Mouse (Mus musculus) thymus, postnatal 4 days (tissue): ENCODE measurements around the gene Sds.

Source experiments
- DNase-seq: peaks from one replicate; pipeline ENCODE4 v3.0.0; 2021

Sds gene

DNA sequence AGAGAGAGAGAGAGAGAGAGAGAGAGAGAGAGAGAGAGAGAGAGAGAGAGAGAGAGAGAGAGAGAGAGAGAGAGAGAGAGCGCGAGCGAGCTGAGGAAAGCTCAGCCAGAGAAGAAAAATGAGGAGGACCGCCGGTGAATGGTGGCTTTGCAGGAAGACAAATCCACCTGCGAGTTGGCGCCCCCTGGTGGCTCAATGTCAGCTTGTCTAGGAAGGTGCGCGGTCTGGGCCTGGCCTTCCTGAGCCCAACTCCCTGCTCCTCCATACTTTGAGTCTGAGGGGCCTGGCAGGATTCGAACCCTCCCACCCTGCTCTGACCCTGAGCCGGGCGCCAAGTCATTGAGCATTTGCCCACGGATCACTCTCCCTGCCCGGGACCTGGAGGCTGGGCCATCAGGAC lies 35.6 kb upstream of the Sds start:
- DNase-seq = peak; percentile 95

DNA sequence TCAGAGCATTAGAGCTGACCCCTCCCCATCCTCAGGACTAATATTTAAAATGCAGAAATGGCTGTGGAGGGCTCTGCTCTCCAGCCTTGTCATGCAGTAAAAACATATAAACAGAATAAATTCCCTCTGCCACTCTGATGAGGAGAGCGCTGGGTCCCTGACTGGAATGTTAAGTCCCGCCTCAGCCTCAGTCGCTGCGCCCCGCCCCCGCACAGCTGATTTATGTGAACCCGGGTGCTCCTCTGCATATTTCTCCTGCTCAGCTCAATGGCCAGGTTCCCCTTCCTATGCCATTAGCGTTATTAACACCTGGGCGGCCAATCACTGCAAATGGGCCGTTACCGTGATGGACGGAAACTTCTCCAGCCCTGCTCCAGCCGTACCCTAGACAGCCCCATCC lies 29.0 kb upstream of the Sds start:
- no peak for DNase-seq

DNA sequence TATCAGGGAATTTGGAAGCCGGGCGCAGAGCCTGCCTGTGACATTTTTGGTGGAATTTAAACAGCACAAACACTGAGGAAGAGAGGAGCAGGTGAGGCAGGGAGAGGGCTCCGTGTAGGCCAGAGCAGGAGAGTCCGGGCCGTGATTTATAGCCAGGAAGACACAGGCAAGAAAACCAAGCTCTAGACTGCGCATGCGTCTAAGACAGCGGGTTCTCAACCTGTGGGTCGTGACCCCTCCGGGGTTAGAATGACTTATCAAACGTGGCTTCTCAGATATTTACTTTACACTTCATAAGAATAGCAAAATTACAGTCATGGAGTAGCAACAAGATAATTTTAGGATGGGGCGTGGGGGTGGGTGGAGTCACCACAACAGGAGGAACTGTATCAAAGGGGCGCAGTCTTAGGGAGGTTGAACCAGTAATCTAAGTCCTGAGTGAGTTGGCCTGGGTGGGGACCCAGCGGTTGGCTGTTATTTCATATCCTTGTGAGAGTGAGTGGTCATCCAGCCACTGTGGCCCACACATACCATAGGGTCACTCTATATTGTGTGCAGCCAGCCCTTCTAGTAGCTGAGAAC lies 21.5 kb upstream of the Sds start:
- no peak for DNase-seq

DNA sequence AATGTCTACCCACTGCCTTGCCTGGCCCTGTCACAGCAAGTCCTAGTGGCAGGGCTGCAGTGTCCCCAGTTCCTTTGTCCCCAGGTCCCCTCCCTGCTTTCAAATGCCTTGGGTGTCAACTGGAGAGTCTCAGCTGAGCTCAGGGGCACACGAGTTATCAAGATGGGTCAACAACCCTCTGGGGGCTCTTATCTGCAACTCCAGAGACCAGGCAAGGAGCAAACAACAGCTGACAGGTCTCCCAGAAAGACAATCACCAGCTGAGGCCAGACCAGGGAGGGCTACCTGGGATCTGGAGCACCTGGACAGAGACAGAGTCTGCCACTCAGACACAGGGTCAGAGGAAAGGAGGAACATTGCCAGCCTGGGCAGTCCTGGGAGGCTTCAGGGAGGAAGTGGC lies 20.1 kb upstream of the Sds start:
- DNase-seq = no peak

DNA sequence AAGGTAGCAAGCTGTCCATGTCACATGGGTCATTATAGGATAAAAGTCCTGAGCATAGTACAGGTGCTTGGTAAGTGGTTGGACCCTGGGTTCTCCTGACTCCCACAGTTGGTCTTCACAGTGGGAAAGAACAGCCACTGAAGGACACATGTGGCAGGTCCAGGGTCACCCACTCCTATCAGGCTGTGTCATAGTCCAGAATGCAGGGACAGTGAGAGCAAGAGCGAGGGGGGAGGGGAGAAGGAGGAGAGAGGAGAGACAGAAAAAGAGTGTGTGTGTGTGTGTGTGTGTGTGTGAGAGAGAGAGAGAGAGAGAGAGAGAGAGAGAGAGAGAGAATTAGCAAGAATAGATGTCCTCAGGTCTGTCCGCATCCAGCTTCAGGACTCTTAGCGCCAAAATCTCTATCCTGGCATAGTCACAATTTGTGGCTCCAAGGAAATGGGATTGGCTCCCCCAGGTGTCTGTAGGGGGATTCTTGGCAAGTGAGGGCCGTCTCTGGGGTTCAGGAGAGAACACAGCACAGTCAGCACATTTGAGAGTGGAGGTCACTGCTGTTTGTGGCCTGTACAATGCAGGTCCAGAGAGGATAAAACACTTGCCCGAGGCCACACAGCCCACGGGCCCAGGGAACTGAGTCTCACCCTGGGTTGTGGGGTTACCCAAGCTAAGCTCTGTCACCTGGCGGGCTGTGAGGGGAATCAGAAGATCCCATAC lies 19.3 kb upstream of the Sds start:
- DNase-seq = no peak

DNA sequence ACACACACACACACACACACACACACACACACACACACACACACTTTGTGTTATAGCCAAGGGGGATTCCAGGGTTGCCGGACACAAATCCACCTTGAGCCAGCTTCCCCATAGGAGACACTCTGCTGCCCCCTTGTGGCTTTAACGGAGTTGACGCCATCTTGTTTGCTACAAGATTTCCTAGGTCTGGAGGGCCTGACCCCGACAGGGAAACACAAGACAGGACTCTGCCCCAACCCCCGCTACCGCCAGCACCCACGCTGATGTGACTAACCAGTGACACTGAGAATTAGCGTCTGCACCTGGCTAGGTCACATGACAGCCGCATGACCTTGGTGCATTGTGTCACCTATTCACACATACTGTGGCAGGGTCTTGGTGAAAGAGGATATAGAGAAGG lies 18.7 kb upstream of the Sds start:
- peak; percentile 78 for DNase-seq

DNA sequence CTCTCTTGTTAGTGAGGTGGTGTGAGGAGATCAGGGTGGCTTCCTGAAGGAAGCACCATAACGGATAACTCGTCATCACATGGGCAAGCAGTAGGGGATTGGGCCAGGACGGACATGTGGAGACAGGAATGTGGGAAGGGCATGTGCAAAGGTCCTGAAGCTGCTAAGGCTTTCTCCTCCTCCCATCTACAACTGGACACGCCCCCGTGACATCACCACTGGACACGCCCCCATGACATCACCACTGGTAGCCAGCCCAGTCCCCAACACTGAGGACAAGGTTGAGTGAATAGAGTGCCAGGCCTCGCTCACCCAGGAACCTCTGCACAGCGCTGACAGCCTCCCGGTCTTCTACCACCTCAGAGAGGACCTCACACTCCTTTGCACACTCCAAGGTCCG lies 17.2 kb upstream of the Sds start:
- DNase-seq = peak; percentile 30

DNA sequence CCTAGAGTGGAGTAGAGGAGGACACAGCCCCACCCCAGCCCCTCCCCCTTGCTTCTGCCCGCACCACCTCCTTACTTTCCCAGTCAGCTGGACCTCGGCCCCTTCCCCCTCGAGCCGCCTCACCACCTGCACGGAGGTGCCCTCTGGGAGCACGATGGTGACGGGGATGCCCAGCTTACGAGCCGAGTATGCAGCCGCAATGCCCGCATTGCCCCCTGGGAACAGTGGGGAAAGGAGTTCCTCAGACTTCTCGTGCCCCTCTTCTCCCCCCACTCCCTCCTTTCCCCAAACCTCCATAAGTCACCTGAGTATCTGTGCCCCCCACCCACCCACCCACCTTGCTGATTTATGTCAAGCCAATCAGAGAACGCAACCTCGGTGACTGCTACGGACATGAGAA lies 14.4 kb upstream of the Sds start:
- no peak for DNase-seq

DNA sequence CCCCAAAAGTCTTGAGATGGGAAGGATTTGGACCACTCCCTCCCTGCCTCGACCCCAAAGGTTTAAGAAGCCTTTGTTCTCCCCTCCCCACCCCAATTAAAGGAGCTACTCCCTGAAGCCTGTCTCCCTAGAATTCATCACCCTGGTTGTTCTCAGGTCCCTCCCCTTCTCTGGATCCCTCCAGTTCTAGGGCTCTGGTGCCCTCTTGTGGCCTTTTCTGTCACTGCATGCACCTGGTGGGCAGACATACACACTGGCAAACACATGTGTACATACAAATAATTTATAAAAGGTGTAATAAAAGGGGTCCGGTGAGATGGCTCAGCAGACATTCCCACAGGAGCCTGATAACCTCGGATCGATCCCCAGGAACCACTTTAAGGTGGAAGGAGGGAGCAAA lies 12.0 kb upstream of the Sds start:
- peak; percentile 56 for DNase-seq

DNA sequence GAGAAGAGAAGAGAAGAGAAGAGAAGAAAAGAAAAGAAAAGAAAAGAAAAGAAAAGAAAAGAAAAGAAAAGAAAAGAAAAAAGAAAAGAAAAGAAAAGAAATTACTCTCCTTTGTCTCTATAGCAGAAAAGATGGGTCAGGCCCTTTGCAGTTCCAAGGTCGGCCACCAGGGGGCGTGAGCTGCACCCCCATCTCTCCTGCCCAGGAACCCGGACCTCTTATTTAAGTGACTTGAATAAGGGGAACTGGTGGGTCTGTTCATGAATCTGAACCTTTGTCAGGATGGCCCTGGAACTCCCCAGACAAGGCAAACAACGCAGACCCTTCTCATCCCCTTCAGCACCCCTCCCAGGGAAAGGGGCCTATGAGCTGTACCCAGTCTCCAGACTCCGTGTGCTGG lies 11.3 kb upstream of the Sds start:
- peak; percentile 80 for DNase-seq

DNA sequence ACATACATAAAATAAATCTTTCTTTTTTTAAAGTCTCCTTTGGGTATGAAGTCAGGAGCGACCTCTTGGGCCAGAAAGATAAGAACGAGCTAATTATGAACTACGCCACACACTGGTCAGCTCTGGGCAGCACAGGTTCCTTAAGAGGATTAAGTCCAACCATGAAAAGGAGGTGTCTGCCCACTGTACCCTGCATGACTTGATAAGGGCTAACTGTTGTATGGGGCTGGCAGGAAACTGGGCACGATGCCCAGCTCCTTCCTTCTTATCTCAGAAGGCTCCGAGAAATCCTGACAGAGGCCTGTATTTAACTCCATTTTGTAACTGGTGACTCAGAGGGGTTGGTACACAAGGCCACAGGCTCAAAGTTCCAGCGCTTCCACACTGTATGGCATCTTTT lies 10.5 kb upstream of the Sds start:
- DNase-seq = no peak

DNA sequence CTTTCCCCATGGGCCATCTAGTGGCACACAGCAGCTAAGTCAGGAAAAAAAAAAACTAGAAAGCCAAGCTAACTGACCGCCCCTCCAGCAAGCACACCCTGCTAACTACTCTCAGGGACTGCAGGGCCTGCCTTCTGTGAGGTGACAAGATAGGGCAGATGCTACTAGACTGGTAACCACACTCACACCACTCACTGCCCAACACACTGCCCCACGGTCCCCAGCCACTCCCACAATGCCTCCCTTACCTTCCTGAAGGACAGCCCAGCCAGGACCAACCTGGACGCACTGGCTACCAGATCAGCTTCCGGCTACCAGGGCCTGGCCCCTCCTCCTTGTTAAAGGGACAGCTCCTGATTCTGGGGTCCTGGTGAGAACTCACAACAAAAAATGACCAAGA lies 9.3 kb upstream of the Sds start:
- DNase-seq = no peak

DNA sequence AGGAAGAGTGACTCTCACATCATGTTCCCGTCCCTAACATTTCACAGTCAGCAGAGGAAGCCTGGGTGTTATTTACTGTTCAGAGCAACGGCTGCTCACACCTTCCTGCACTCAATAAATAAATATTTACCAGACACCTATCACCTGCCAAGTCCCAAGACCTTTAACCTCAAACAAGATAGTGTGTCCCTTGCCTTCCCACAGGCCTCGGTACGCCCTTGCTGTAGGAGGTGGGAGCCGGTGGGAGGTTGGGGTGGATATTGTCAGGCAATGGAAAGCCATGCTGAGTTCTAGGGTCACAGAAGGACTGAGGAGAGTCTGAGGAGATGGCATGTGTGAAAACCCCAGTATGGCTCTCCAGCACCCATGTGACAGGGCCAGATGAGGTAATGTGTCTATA lies 8.0 kb upstream of the Sds start:
- DNase-seq = no peak

DNA sequence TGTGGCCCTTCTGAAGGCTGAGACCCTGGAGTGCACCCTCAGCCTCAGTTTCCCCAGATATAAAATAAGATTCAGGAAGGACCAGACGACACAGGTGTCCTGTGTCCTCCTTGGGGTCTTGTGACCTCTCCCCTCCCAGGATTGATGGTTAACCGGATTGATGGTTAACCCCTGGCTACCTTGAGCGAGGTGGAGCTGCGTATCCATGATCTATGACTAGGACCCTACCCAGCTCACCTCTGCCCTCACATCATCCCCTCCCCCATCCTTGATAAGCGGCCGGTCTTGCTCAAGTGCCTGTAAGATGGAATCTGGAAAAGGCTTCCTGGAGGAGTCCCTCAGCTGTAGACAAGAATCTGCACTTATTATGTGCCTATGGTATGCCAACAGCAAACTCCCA lies 7.5 kb upstream of the Sds start:
- DNase-seq = no peak

DNA sequence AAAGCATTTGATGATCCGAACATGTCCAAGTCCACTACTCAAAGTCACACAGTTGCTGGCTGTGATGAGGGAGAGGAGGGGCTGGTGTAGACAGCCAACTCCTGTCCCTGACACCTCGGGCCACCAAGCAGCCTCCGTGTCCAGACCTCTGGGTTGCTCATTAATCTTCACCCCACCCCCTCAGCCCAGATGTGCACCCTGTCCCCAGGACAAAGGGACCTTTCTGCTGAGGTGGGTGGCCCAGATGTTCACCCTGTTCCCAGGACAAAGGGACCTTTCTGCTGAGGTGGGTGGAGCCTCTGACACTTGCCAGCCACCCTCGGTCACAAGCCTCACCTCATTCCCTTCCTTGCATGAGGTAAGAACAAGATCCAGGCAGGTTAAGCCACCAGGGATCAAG lies 4.8 kb upstream of the Sds start:
- DNase-seq = no peak

DNA sequence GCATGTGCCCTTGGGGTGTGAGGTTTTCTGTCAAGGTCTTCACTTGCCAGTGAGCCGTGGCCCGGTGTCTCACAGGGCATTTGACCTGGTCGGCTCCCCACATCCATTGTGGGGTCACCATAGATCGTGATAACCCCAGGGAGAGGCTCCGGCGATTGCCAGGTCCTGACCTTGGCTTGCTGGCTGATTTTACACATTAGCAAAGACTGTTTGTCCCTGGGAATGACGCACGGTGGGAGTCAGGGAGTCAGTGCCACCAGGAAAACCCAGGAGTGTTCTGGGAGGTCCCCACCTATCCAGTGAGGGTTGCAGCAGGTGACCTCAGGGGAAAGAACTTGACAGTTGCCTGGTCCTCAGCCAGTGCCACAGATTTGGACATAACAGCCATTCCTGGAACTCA lies 3.6 kb upstream of the Sds start, which contains the start of gene Sdsl:
Gene Sdsl (minus strand): TSS at position 41 of the 400 bp plus-strand sequence.
- no peak for DNase-seq

DNA sequence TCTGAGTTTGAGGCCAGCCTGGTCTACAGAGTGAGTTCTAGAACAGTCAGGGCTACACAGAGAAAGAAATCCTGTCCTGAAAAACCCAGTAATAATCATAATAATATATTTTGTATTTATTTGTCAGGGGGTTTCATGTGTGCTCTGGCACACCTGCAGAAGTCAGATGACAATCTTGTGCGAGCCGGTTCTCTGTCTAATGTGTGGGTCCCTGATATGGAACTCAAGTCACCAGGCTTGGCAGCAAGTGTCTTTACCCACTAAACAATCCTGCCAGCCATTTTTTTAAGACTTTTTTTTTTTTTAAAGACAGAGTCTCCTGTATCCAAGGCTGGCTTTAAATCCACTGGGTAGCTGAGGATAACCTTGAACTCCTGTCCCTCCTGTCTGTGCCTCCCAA lies 3.0 kb upstream of the Sds start:
- no peak for DNase-seq

DNA sequence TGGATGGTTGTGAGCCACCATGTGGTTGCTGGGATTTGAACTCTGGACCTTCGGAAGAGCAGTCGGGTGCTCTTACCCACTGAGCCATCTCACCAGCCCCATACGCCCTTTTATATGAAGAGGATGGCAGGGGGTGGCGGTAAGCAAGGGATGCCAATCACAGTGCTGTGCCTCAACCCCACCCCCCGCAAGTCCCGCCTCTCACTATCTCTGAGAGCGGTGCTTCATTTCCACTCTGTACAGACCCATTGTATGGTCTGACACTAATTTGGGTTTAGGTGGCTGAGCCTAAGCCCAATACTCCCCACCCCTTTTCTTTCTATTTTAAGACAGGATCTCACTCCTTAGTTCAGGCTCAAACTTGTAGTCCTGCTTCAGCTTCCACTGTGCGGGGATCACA lies 465 bp upstream of the Sds start:
- DNase-seq = no peak

DNA sequence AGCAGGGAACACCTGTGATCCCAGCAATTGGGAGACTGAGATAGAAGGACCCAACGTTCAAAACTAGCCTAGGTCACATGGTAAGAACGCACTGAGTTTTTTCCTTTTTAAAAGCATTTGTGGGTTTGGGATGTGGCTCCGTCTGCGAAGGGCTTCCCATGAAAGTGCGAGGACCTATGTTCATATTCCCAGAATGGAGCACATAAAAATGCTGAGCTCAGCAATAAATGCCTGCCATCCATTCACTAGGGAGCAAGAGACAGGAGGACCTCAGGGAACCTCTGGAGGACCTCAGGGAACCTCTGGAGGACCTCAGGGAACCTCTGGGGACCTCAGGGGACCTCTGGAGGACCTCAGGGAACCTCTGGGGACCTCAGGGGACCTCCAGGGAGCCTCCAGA lies 1.7 kb downstream of the Sds start:
- DNase-seq = no peak

DNA sequence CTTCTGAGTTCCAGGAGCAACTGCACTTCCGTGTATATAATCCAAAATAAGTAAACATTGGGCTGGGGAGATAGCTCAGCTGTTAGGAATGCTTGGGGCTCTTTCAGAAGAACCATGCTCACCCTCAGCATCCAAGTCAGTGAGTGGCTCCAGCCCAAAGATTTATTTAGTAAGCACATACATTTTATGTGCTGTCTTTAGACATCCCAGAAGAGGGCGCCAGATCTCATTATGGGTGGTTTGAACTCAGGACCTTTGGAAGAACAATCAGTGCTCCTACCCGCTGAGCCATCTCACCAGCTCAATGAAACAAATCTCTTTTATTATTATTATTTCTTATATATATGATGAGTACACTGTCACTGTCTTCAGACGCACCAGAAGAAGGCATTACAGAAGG lies 3.2 kb downstream of the Sds start:
- peak; percentile 32 for DNase-seq

DNA sequence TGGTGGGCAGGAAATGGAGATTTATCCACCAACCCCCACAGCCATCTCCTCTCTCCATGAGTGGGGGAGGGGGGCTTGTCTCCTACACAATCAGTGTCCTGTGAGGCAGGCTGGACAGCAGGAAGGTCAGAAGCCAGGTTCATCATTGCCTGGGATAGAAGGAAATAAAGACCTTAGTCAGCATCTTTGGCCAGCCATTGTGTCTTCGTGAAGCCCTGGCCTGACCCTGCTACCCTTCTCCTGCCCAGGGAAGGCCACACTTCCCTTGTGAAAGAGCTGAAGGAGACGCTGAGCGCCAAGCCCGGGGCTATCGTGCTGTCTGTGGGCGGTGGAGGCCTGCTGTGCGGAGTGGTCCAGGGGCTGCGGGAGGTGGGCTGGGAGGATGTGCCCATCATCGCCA lies 4.9 kb downstream of the Sds start:
- no peak for DNase-seq

DNA sequence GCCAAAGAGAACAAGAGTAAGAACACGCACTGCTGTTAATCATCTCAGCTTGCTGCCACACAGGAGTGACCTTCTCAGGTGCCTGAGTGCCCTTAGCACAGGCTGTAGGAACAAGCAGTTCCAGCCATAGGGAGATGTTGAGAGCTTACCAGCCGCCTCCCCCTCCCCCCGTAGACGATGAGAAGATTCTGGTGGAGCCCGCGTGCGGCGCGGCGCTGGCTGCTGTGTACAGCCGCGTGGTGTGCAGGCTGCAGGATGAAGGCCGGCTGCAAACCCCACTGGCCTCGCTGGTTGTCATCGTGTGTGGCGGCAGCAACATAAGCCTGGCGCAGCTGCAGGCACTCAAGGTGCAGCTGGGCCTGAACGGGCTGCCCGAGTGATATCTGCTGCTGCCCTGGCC lies 7.1 kb downstream of the Sds start:
- DNase-seq = no peak

DNA sequence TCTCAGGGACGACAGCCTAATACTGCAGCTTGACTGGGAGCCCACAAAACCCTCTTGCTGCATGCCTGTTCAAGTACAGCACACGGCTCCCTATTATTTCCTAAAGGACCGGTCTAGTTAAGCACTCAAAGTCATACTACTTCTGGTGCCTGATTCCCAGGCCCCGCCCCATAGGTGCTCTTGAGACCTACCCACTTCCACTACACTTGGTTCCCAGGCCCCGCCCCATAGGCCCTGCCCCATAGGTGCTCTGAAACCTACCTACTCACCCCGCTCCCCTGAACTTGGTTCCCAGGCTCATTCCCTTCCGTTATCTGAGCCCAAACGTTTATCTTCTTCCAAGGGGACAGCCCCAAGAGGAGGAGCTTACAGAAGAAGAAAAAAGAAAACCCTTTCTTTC lies 11.5 kb downstream of the Sds start:
- no peak for DNase-seq

DNA sequence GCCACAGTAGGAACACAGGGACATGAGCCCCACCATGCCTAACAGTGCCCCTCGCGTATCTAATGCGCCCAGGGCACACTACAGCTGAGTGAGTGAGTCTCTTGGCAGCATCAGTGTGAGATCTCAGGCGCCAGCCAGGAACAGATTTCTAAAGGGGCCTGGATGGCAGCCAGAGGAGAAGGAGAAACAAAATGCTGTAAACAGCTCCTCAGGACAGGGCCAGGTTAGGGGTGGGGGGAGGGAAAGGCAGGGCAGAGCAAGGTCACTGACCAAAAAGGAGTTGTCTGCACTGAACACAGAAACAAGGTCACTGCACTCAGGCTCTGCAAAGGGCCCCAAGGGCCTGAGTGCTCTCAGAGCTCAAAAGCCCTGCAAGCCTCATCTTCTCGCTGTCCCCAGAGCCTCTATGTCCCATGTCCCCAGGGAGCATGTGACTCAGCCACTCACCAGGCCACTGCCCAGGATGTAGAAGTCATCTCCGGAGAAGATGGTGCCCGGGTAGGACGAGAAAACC lies 14.4 kb downstream of the Sds start:
- DNase-seq = no peak

DNA sequence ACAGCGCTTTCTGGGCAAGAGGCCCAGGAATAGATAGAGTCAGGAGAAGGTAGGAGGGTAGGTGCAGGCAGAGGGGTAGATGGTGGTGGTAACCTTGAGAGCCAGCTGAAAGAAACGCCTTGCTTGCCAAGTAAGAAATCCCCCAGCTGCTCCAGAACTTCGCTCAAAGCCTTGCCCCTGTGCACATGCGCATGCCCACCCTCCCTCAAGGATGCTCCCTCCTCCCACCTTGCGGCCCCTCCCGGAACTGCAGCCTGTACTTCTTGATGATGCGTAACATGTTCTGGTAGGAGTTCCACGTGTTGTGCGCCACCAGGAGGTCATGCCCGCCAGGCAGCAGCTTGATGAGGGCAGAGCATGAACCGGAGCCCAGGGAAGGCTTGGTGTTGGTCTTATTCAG lies 16.1 kb downstream of the Sds start:
- DNase-seq = peak; percentile 44
